ENCODE assay signal across 24 mouse cellular contexts in genomic region chr4:129206792-129207191, GRCm38 (mm10).
"Had no signal": no experiment of that assay in that cellular context is flagged by ENCODE, and none has a peak within 500 bp of the region (broad histone marks: within the 10 kb centered on the region; RNA-seq: fewer than 3 reads in every experiment).

No protein-coding gene starts in this region.

- DNase-seq: gastrocnemius, adult 2 months; gastrocnemius, postnatal 10 days; gastrocnemius, postnatal 25 days; heart, adult 18-20 months; heart, postnatal 10 days; heart, postnatal 4 days; kidney, adult 18-20 months; kidney, adult 8-10 months; kidney, postnatal 10 days; kidney, postnatal 25 days; kidney, postnatal 4 days had no signal

- H3K4me3 ChIP-seq: gastrocnemius, adult 2 months; heart, embryonic 10.5 days; heart, embryonic 12.5 days; hindbrain, embryonic 10.5 days; hindbrain, embryonic 12.5 days; intestine, embryonic 15.5 days; layer of hippocampus, adult 2 months; left cerebral cortex, adult 2 months; limb, embryonic 10.5 days had no signal

- H3K4me2 ChIP-seq: heart, embryonic 12.5 days; hindbrain, embryonic 12.5 days; hindbrain, embryonic 14.5 days; intestine, embryonic 15.5 days had no signal

- H3K9ac ChIP-seq: heart, embryonic 12.5 days; hindbrain, embryonic 12.5 days; hindbrain, embryonic 14.5 days; intestine, embryonic 15.5 days had no signal

- H3K27ac ChIP-seq: gastrocnemius, adult 2 months; heart, embryonic 10.5 days; hindbrain, embryonic 10.5 days; hindbrain, embryonic 12.5 days; hindbrain, embryonic 14.5 days; intestine, embryonic 15.5 days; layer of hippocampus, adult 2 months; left cerebral cortex, adult 2 months; limb, embryonic 10.5 days had no signal

- ATAC-seq: forebrain, embryonic 16.5 days; hindbrain, embryonic 16.5 days; inflammation-experienced regulatory T-cells, adult 6 months; intestine, embryonic 15.5 days; intestine, postnatal 0 days had no signal

- H3K9me3 ChIP-seq: heart, embryonic 10.5 days; heart, embryonic 12.5 days; hindbrain, embryonic 10.5 days; hindbrain, embryonic 12.5 days; intestine, embryonic 15.5 days; limb, embryonic 10.5 days had no signal

- H3K27me3 ChIP-seq: heart, embryonic 12.5 days; hindbrain, embryonic 12.5 days; intestine, embryonic 15.5 days had no signal

- H3K4me1 ChIP-seq: heart, embryonic 10.5 days; heart, embryonic 12.5 days; hindbrain, embryonic 10.5 days; hindbrain, embryonic 12.5 days; intestine, embryonic 15.5 days; limb, embryonic 10.5 days had no signal
